Mouse (Mus musculus): Measurements from ENCODE around the gene Dync1h1. TPM values are rescaled to one million over a fixed set of nuclear protein-coding genes. Genes with fewer than 3 reads are reported as not detected.

Gene Dync1h1
- total and polyA plus RNA-seq, 3 experiments: 24.9 to 114 (median 80.1) TPM

- Histone ChIP-seq H3K4me2 (ENCODE audit: insufficient read depth, low read depth, poor library complexity, severe bottlenecking) (no peak overlapping the region), H3K4me3 (replicated peaks in 1 of 3; ENCODE audit: low read depth in 2 of 3, low read length in 2 of 3, poor library complexity in 1 of 3) (no peak overlapping the region), H3K27ac (ENCODE audit: insufficient read depth, low read depth) (no peak overlapping the region), H3K36me3 (replicated peaks in 1 of 2; ENCODE audit: control insufficient read depth in 1 of 2, insufficient read depth in 1 of 2, low read length in 1 of 2) (no peaks in the 10 kb centered on the region), H3K9me3 (replicated peaks; ENCODE audit: low read length) (no peaks in the 10 kb centered on the region), H3K4me1 (ENCODE audit: control insufficient read depth in 1 of 2, insufficient read depth in 2 of 2) (peaks cover 8 to 32% of the 10 kb centered on the region in 2 experiments), H3K27me3 (replicated peaks) (no peaks in the 10 kb centered on the region), H3K9ac (ENCODE audit: insufficient read depth, low read depth) (no peak overlapping the region), H3K79me2 (replicated peaks; ENCODE audit: control insufficient read depth, extremely low read depth, insufficient read depth, poor library complexity, severe bottlenecking) (peaks cover 26% of the 10 kb centered on the region)
- dilution Hi-C loops (cut with MboI; ENCODE audit: extremely low pct_ligation_motif_present, extremely low pct_unique_long_range_greater_than_20kb, low sequenced_read_pairs): no loop called here
- TF ChIP-seq USF2 (conservative IDR thresholded peaks at IDR 0.05; ENCODE audit: low read depth, low read length) (no peak), SMC3 (IDR thresholded peaks at IDR 0.05; ENCODE audit: low read depth, low read length) (no peak), IRF4 (IDR thresholded peaks at IDR 0.05; ENCODE audit: low read depth, low read length) (no peak), CHD2 (IDR thresholded peaks at IDR 0.05; ENCODE audit: low read length) (no peak), ETS1 (conservative IDR thresholded peaks at IDR 0.05; ENCODE audit: low read depth, low read length) (no peak), MAX (IDR thresholded peaks at IDR 0.05; ENCODE audit: low read length) (no peak), SIN3A (IDR thresholded peaks at IDR 0.05; ENCODE audit: low read length) (no peak), KAT2A (IDR thresholded peaks at IDR 0.05; ENCODE audit: insufficient replicate concordance, low read length) (no peak), USF1 (IDR thresholded peaks at IDR 0.05; ENCODE audit: low read depth, low read length) (no peak), JUN (IDR thresholded peaks at IDR 0.05; ENCODE audit: insufficient read depth, low read depth, low read length) (no peak), RCOR1 (conservative IDR thresholded peaks at IDR 0.05; ENCODE audit: low read depth, low read length) (no peak), UBTF (IDR thresholded peaks at IDR 0.05; ENCODE audit: low read depth, low read length) (no peak), ZC3H11A (IDR thresholded peaks at IDR 0.05; ENCODE audit: low read depth, low read length) (no peak), TCF12 (IDR thresholded peaks at IDR 0.05; ENCODE audit: low read depth, low read length) (no peak), ZMIZ1 (IDR thresholded peaks at IDR 0.05; ENCODE audit: low read depth, low read length) (no peak)
- DNase-seq (ENCODE audit: extremely low read depth): no peak
- in situ Hi-C loops (cut with MboI; ENCODE audit: low pct_ligation_motif_present, low pct_unique_long_range_greater_than_20kb, low sequenced_read_pairs): no loop called here
Measured at GRCm38 (mm10) chr12:110599791-110600190, 1.5 kb upstream of the Dync1h1 start.

DNA sequence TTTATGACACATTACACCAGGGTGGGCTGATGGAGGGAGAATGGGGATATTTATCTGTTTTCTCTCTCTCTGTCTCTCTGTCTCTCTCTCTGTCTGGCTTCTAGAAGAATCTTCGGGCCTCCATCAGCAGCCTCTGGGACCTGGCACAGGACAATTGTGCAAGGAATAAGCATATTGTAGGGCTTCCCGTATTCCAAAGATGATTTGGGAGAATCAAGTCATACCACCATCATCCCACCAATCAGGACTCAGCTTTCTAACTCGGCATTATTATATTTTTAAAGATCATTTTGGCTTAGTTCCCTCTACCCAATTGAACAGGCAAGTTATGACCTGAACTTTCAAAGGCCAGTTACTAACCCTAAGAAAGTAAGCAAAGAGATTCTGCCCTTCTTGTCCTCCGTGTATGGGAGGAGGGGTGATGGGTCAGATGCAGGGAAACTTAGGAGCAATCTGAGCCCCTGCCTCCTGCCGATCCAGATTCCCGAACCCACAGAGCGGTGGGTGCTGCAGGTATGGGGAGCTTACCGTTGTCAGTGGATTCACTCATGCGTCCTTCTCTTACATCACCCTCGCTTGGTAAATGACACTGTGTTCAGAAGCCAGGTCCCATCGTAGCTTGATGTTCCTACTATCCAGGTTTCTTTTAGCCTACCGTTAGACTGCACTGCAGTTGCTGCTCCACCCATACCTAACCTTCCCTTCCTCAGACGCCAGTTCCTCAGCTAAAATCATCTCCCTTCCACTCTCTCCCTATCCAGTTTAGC is 844 bp upstream of the Dync1h1 start:
- peaks cover 0 to under 1% of the 10 kb centered on the region in 2 experiments for H3K36me3 ChIP-seq (replicated peaks in 1 of 2; ENCODE audit: control insufficient read depth in 1 of 2, insufficient read depth in 1 of 2, low read length in 1 of 2)
- no peaks in the 10 kb centered on the region for H3K9me3 ChIP-seq (replicated peaks; ENCODE audit: low read length)
- H3K4me3 ChIP-seq (replicated peaks in 1 of 3; ENCODE audit: low read depth in 2 of 3, low read length in 2 of 3, poor library complexity in 1 of 3): peak overlapping the region; percentile 36 to 94 (median 62)
- H3K27me3 ChIP-seq (replicated peaks): no peaks in the 10 kb centered on the region
- no peak overlapping the region for H3K27ac ChIP-seq (ENCODE audit: insufficient read depth, low read depth)
- H3K9ac ChIP-seq (ENCODE audit: insufficient read depth, low read depth): peak overlapping the region; percentile 3; the same call in 1 of the 2 replicates
- H3K4me1 ChIP-seq (ENCODE audit: control insufficient read depth in 1 of 2, insufficient read depth in 2 of 2): peaks cover 9 to 38% of the 10 kb centered on the region in 2 experiments
- peaks cover 32% of the 10 kb centered on the region for H3K79me2 ChIP-seq (replicated peaks; ENCODE audit: control insufficient read depth, extremely low read depth, insufficient read depth, poor library complexity, severe bottlenecking)
- dilution Hi-C loops (cut with MboI; ENCODE audit: extremely low pct_ligation_motif_present, extremely low pct_unique_long_range_greater_than_20kb, low sequenced_read_pairs): no loop called here
- peak overlapping the region; percentile 73 for H3K4me2 ChIP-seq (ENCODE audit: insufficient read depth, low read depth, poor library complexity, severe bottlenecking)
- TF ChIP-seq SIN3A (IDR thresholded peaks at IDR 0.05; ENCODE audit: low read length) (no peak), POLR2A (IDR thresholded peaks at IDR 0.05; ENCODE audit: low read depth, low read length) (no peak), ZNF384 (IDR thresholded peaks at IDR 0.05; ENCODE audit: low read depth, low read length) (no peak), IRF4 (IDR thresholded peaks at IDR 0.05; ENCODE audit: low read depth, low read length) (no peak), RAD21 (IDR thresholded peaks at IDR 0.05; ENCODE audit: low read depth, low read length) (no peak), JUND (conservative IDR thresholded peaks at IDR 0.05; ENCODE audit: low read depth, low read length) (no peak), MAFK (IDR thresholded peaks at IDR 0.05; ENCODE audit: insufficient replicate concordance, low read length) (no peak)
- DNase-seq (ENCODE audit: extremely low read depth): no peak
- in situ Hi-C loops (cut with MboI; ENCODE audit: low pct_ligation_motif_present, low pct_unique_long_range_greater_than_20kb, low sequenced_read_pairs): no loop called here

All from CH12.LX (cell line).